Mouse (Mus musculus) hindbrain, embryonic 11.5 days (tissue): ENCODE results near the gene Pla2g1b. TPM values are rescaled to one million over a fixed set of nuclear protein-coding genes. Genes with fewer than 3 reads are reported as not detected.

Experiments
- ATAC-seq: fragments of 200-750 bp; cut with Nextera tagmentation; 2 replicates; pipeline ENCODE4 v1.8.0; 2017; ENCODE audit warnings: mild to moderate bottlenecking, moderate TSS enrichment, moderate library complexity; ENCODE audit not compliant: low FRiP score
- DNase-seq: peaks from one replicate; pipeline ENCODE4 v3.0.0-alpha.2; 2015; ENCODE audit warnings: low spot score
- H3K27ac ChIP-seq: fragments of 300-500 bp; sonication (generic); 2 replicates; pipeline ENCODE4 v1.5.1; 2014; ENCODE audit warnings: mild to moderate bottlenecking, low read depth, low read length
- H3K27me3 ChIP-seq: fragments of 300-500 bp; sonication (generic); 2 replicates; pipeline ENCODE4 v1.6.1; 2014; ENCODE audit warnings: mild to moderate bottlenecking, low read length, moderate library complexity, mixed read lengths; ENCODE audit not compliant: control insufficient read depth, insufficient read depth
- H3K36me3 ChIP-seq: fragments of 300-500 bp; sonication (generic); 2 replicates; pipeline ENCODE4 v1.6.1; 2014; ENCODE audit warnings: mild to moderate bottlenecking, low read length, moderate library complexity, mixed read lengths; ENCODE audit not compliant: control insufficient read depth, insufficient read depth
- H3K4me1 ChIP-seq: fragments of 300-500 bp; sonication (generic); replicated peaks from 2 replicates; pipeline ENCODE4 v1.6.1; 2014; ENCODE audit warnings: low read length, mixed read lengths; ENCODE audit not compliant: control insufficient read depth, insufficient read depth
- H3K4me2 ChIP-seq: fragments of 300-500 bp; sonication (generic); replicated peaks from 2 replicates; pipeline ENCODE4 v1.6.1; 2014; ENCODE audit warnings: mild to moderate bottlenecking, low read depth, low read length
- H3K4me3 ChIP-seq: fragments of 300-500 bp; sonication (generic); 2 replicates; pipeline ENCODE4 v1.5.1; 2014; ENCODE audit warnings: low read depth, low read length
- H3K9ac ChIP-seq: fragments of 300-500 bp; sonication (generic); 2 replicates; pipeline ENCODE4 v1.6.1; 2014; ENCODE audit warnings: low read depth, low read length
- H3K9me3 ChIP-seq: fragments of 300-500 bp; sonication (generic); 2 replicates; pipeline ENCODE4 v1.6.1; 2016; ENCODE audit warnings: low read length; ENCODE audit not compliant: control insufficient read depth
- WGBS: fragments of 180-500 bp; shearing (Covaris S2); extraction: QIAGEN DNeasy Blood & Tissue Kit; methylation state at CpG from one replicate; pipeline ENCODE4 v1.1.7; 2014; 5-methylcytosine and 5-hydroxymethylcytosine counted together
- polyA plus RNA-seq: library from polyadenylated mRNA; unstranded; fragments of >200 nt; fragmentation: Nextera tagmentation; extraction: Ambion mirVana; gene quantifications from 2 replicates; pipeline ENCODE4 v1.2.1, GENCODE M21; 2014

Gene Pla2g1b
- polyA plus RNA-seq, 1 experiment from 2014 or later = 0.56 TPM

- 26% methylated on average over 12 of the region's 12 CpGs for WGBS
- Histone ChIP-seq H3K36me3 (no peaks in the 10 kb centered on the region), H3K4me3 (peak overlapping the region; percentile 17; the same call in 1 of the 2 replicates), H3K27me3 (peaks cover 10% of the 10 kb centered on the region), H3K4me2 (peak overlapping the region; percentile 37), H3K4me1 (no peaks in the 10 kb centered on the region; the same call in none of the 2 replicates), H3K27ac (no peak overlapping the region), H3K9me3 (no peaks in the 10 kb centered on the region), H3K9ac (peak overlapping the region; percentile 17; the same call in 1 of the 2 replicates)
- DNase-seq (no peak), ATAC-seq (peak; percentile 25; the same call in 1 of the 2 replicates)
These were observed 10.2 kb downstream of the Pla2g1b start for GRCm38 (mm10) chr5:115476107-115476727.

- H3K36me3 ChIP-seq = no peaks in the 10 kb centered on the region
- no peak overlapping the region for H3K9ac ChIP-seq
- WGBS = 33% methylated on average over 15 of the region's 15 CpGs
- H3K27ac ChIP-seq = no peak overlapping the region
- ATAC-seq = no peak
- no peak overlapping the region for H3K4me3 ChIP-seq
- H3K9me3 ChIP-seq = no peaks in the 10 kb centered on the region
- H3K4me2 ChIP-seq = no peak overlapping the region
- no peak for DNase-seq
- peaks cover 3% of the 10 kb centered on the region for H3K4me1 ChIP-seq
- H3K27me3 ChIP-seq = peaks cover 19% of the 10 kb centered on the region
These were observed 13.5 kb downstream of the Pla2g1b start for GRCm38 (mm10) chr5:115479561-115479960.

GRCm38 (mm10) chr5:115480101-115480500, 14.0 kb downstream of the Pla2g1b start:
- Histone ChIP-seq H3K9me3 (no peaks in the 10 kb centered on the region), H3K36me3 (no peaks in the 10 kb centered on the region), H3K9ac (0 out of 2 replicates have a peak overlapping the region, but pooled peaks have one; percentile 7), H3K27ac (no peak overlapping the region), H3K4me3 (0 out of 2 replicates have a peak overlapping the region, but pooled peaks have one; percentile 8), H3K4me1 (peaks cover 3% of the 10 kb centered on the region), H3K4me2 (peak overlapping the region; percentile 26), H3K27me3 (peaks cover 19% of the 10 kb centered on the region)
- DNase-seq (no peak), ATAC-seq (no peak)
- 12% methylated on average over 27 of the region's 27 CpGs for WGBS

GRCm38 (mm10) chr5:115482390-115483265, 16.6 kb downstream of the Pla2g1b start:
- peak overlapping the region; percentile 28 for H3K4me2 ChIP-seq
- H3K4me3 ChIP-seq = 0 out of 2 replicates have a peak overlapping the region, but pooled peaks have one; percentile 0
- no peak for ATAC-seq
- 0 out of 2 replicates have a peak overlapping the region, but pooled peaks have one; percentile 5 for H3K9ac ChIP-seq
- H3K27me3 ChIP-seq = peaks cover 19% of the 10 kb centered on the region
- no peaks in the 10 kb centered on the region for H3K36me3 ChIP-seq
- H3K9me3 ChIP-seq = no peaks in the 10 kb centered on the region
- no peak for DNase-seq
- H3K4me1 ChIP-seq = peaks cover 3% of the 10 kb centered on the region
- 19% methylated on average over 38 of the region's 38 CpGs for WGBS
- no peak overlapping the region for H3K27ac ChIP-seq

- H3K4me2 ChIP-seq = no peak overlapping the region
- no peaks in the 10 kb centered on the region for H3K9me3 ChIP-seq
- H3K36me3 ChIP-seq = no peaks in the 10 kb centered on the region
- no peak overlapping the region for H3K4me3 ChIP-seq
- H3K27me3 ChIP-seq = peaks cover 19% of the 10 kb centered on the region
- no peak overlapping the region for H3K27ac ChIP-seq
- ATAC-seq = no peak
- H3K4me1 ChIP-seq = peaks cover 3% of the 10 kb centered on the region
- no peak overlapping the region for H3K9ac ChIP-seq
- 24% methylated on average over 6 of the region's 6 CpGs for WGBS
- no peak for DNase-seq
These were observed 17.3 kb downstream of the Pla2g1b start for GRCm38 (mm10) chr5:115483385-115483784.

GRCm38 (mm10) chr5:115483947-115484920, 18.2 kb downstream of the Pla2g1b start, which contains the start of gene Sirt4:
TSS of gene Sirt4 (minus strand) at chr5:115484725.
- Histone ChIP-seq H3K27me3 (peaks cover 19% of the 10 kb centered on the region), H3K9ac (peak within 1 kb of the TSS; percentile 28), H3K9me3 (no peaks in the 10 kb centered on the region), H3K4me2 (peak within 1 kb of the TSS; percentile 40), H3K4me1 (peaks cover 3% of the 10 kb centered on the region), H3K36me3 (no peaks in the 10 kb centered on the region), H3K4me3 (peak within 1 kb of the TSS; percentile 28), H3K27ac (no peak within 1 kb of the TSS)
- ATAC-seq (peak; percentile 79), DNase-seq (peak; percentile 95)
- 10% methylated on average over 30 of the region's 30 CpGs for WGBS

- H3K4me2 ChIP-seq = peak overlapping the region; percentile 40
- H3K27ac ChIP-seq = no peak overlapping the region
- no peaks in the 10 kb centered on the region for H3K36me3 ChIP-seq
- 66% methylated on average over 5 of the region's 5 CpGs for WGBS
- no peak overlapping the region for H3K4me3 ChIP-seq
- ATAC-seq (no peak), DNase-seq (no peak)
- H3K9ac ChIP-seq = no peak overlapping the region; the same call in 1 of the 2 replicates
- peaks cover 18% of the 10 kb centered on the region for H3K27me3 ChIP-seq
- H3K4me1 ChIP-seq = peaks cover 3% of the 10 kb centered on the region
- H3K9me3 ChIP-seq = no peaks in the 10 kb centered on the region
These were observed 18.9 kb downstream of the Pla2g1b start for GRCm38 (mm10) chr5:115484996-115485395.
